Mouse (Mus musculus): ENCODE data around the gene Elf3. TPM values are rescaled to one million over a fixed set of nuclear protein-coding genes. Genes with fewer than 3 reads are reported as not detected.
"Not testable (repeated sequence)": the region's sequence is repeated elsewhere in the genome, so short reads cannot be mapped to it uniquely, and the experiment has no call there.

Elf3 gene
- polyA plus RNA-seq, 1 experiment from 2014 or later: 25.8 TPM

- Histone ChIP-seq H3K4me1 (peaks cover 5% of the 10 kb centered on the region; the same call in 1 of the 2 replicates), H3K27me3 (no peaks in the 10 kb centered on the region), H3K9ac (no peak overlapping the region), H3K36me3 (no peaks in the 10 kb centered on the region), H3K9me3 (replicated peaks) (no peaks in the 10 kb centered on the region), H3K27ac (no peak overlapping the region), H3K4me2 (no peak overlapping the region), H3K4me3 (replicated peaks) (no peak overlapping the region)
- 92% methylated on average over 12 of the region's 12 CpGs for WGBS
- ATAC-seq (replicated peaks; ENCODE audit: low FRiP score): no peak
These were observed 23.6 kb downstream of the Elf3 start for GRCm38 (mm10) chr1:135234771-135235170.

DNA sequence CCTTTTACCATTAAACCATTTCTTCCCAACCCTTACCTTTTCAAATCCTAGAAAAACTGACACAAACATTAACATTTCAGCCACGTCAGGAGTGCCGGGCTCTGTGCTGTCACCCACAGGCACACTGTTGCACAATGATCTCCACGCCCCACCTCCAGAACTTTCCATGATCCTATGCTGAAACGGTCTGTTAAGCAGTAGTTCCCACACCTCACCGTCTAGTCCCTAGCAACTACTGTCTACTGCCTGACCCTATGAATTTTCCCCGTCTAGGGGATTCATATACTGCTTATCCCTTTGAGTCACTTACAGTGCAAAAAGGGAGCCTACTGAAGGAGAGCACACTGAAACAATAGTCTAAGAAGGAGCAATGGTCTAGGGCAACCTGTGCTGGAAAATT lies 24.4 kb downstream of the Elf3 start:
- no peak overlapping the region for H3K4me2 ChIP-seq

DNA sequence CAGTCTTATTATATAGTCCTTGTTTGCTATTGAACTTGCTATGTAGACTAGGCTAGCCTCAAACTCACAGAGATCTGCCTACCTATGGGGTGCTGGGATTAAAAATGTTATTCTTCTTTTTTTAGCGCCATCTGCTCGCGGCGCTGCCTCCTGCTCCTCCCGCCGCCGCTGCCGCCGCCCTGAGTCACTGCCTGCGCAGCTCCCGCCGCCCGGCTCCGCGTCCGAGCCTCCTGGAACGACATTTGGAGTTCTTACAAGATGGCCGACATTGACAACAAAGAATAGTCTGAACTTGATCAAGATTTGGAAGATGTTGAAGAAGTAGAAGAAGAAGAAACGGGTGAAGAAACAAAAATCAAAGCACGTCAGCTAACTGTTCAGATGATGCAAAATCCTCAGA lies 26.5 kb downstream of the Elf3 start:
- not testable (repeated sequence) for H3K9me3 ChIP-seq (replicated peaks); ATAC-seq (replicated peaks; ENCODE audit: low FRiP score)
- WGBS: 80% methylated on average over 20 of the region's 20 CpGs

More for the DNA sequence above, 24.4 kb downstream of the Elf3 start:
- H3K9ac ChIP-seq: no peak overlapping the region
- H3K9me3 ChIP-seq (replicated peaks): no peaks in the 10 kb centered on the region
- peaks cover 5% of the 10 kb centered on the region; the same call in 1 of the 2 replicates for H3K4me1 ChIP-seq
- H3K27me3 ChIP-seq: no peaks in the 10 kb centered on the region
- H3K36me3 ChIP-seq: no peaks in the 10 kb centered on the region
- H3K27ac ChIP-seq: no peak overlapping the region
- ATAC-seq (replicated peaks; ENCODE audit: low FRiP score): 0 out of 2 replicates have a peak, but pooled peaks have one; percentile 12
- 82% methylated on average over 6 of the region's 6 CpGs for WGBS
- no peak overlapping the region for H3K4me3 ChIP-seq (replicated peaks)

DNA sequence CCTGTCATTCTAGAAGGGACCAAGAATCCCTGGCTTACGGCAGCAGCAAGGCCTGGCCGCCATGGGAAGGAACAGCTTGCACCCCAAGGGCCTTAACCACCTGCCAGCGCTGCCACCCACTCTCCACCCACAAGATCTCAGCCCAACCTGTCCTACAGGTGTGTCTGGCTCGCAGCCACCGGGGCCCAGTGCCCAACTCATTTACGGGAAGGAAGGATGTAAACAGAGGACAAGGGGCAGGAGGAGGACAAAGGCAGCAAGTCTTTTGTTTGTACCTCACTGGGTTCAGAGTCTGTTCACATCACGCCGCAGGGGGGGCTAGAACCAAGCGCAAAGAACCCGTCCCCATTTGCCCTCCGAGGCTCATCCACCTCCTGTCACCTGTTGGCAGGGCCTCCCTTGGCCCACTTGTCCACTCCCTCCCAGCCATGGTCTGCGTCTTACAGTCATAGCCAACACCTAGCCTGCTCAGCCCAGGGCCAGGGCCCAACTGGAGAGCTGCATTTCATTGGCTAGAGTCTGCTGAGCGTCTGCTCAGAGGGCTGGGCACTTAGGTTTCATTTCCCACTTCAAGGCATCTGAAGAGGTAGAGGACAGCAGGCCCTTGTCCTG lies 30.9 kb downstream of the Elf3 start:
- no peak overlapping the region for H3K27ac ChIP-seq
- H3K4me1 ChIP-seq: peaks cover 4% of the 10 kb centered on the region; the same call in 1 of the 2 replicates
- no peaks in the 10 kb centered on the region for H3K27me3 ChIP-seq
- no peaks in the 10 kb centered on the region for H3K9me3 ChIP-seq (replicated peaks)
- WGBS: 85% methylated on average over 13 of the region's 13 CpGs
- H3K4me2 ChIP-seq: no peak overlapping the region
- H3K9ac ChIP-seq: no peak overlapping the region
- no peak overlapping the region for H3K4me3 ChIP-seq (replicated peaks)
- no peak for ATAC-seq (replicated peaks; ENCODE audit: low FRiP score)
- no peaks in the 10 kb centered on the region for H3K36me3 ChIP-seq

More for the DNA sequence above, 26.5 kb downstream of the Elf3 start:
- H3K36me3 ChIP-seq; H3K4me1 ChIP-seq; H3K27me3 ChIP-seq; H3K9ac ChIP-seq; H3K4me2 ChIP-seq; H3K4me3 ChIP-seq (replicated peaks); H3K27ac ChIP-seq: not testable (repeated sequence)

GRCm38 (mm10) chr1:135224981-135225604 lies 33.3 kb downstream of the Elf3 start:
- Histone ChIP-seq H3K4me2 (no peak overlapping the region), H3K9me3 (replicated peaks) (no peaks in the 10 kb centered on the region), H3K4me1 (peaks cover 4% of the 10 kb centered on the region; the same call in 1 of the 2 replicates), H3K4me3 (replicated peaks) (no peak overlapping the region), H3K36me3 (no peaks in the 10 kb centered on the region), H3K27me3 (no peaks in the 10 kb centered on the region), H3K9ac (no peak overlapping the region), H3K27ac (no peak overlapping the region)
- WGBS: 31% methylated on average over 6 of the region's 6 CpGs
- no peak for ATAC-seq (replicated peaks; ENCODE audit: low FRiP score)

GRCm38 (mm10) chr1:135224147-135224546 lies 34.2 kb downstream of the Elf3 start:
- Histone ChIP-seq H3K36me3 (no peaks in the 10 kb centered on the region), H3K9ac (no peak overlapping the region), H3K27ac (no peak overlapping the region), H3K9me3 (replicated peaks) (no peaks in the 10 kb centered on the region), H3K27me3 (no peaks in the 10 kb centered on the region), H3K4me3 (replicated peaks) (no peak overlapping the region), H3K4me1 (peaks cover 4% of the 10 kb centered on the region; the same call in 1 of the 2 replicates), H3K4me2 (no peak overlapping the region)
- WGBS: 75% methylated on average over 3 of the region's 3 CpGs
- ATAC-seq (replicated peaks; ENCODE audit: low FRiP score): no peak

- no peak overlapping the region for H3K9ac ChIP-seq
- peaks cover 5% of the 10 kb centered on the region for H3K4me1 ChIP-seq
- no peak; the same call in 1 of the 2 replicates for ATAC-seq (replicated peaks; ENCODE audit: low FRiP score)
- H3K27me3 ChIP-seq: no peaks in the 10 kb centered on the region
- no peak overlapping the region for H3K4me2 ChIP-seq
- 51% methylated on average over 13 of the region's 13 CpGs for WGBS
- H3K36me3 ChIP-seq: no peaks in the 10 kb centered on the region
- H3K4me3 ChIP-seq (replicated peaks): no peak overlapping the region
- H3K9me3 ChIP-seq (replicated peaks): no peaks in the 10 kb centered on the region
- H3K27ac ChIP-seq: no peak overlapping the region
These were observed 40.6 kb downstream of the Elf3 start for GRCm38 (mm10) chr1:135217607-135218233.

DNA sequence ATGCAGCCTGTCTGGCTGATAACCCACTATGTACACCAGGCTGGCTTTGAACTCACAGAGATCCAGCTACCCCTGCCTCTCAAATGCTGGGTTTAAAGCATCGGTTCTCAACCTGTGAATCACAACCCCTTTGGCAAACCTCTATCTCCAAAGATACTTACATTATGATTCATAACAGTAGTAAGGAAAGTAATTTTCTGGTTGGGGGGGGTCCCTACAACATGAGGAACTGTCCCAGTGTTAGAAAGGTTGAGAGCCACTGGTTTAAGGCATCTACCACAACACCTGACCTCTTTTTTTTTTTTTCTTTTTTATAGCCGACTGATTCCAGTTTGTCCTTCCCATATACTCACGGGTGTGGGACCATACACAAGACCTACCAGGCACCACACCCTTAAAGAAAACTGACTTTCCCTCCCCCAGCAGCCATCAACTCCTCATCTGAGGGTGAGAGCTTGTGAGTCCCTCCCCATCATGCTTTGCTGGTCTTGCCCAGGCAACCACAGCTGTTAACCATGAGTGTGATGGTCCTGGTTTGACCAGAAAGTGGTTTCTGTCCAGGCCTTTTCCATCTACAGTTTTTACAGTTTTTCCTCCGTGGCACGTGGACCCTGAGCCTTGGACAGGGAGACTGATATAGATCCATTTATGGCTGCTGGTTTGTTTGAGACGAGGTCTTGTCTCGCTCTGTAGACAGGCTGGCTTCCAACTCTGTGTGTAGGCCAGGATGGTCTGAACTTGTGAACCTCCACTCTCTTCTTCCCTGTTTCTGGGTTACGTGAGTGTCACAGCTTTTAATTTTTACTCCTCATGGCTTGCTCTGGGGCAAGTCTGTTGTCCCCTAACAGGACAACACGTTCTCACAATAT lies 44.4 kb downstream of the Elf3 start:
- WGBS: 82% methylated on average over 9 of the region's 9 CpGs
- ATAC-seq (replicated peaks; ENCODE audit: low FRiP score): no peak
- H3K9ac ChIP-seq: no peak overlapping the region

GRCm38 (mm10) chr1:135210421-135210820 lies 47.9 kb downstream of the Elf3 start:
- 66% methylated on average over 5 of the region's 5 CpGs for WGBS

More for the DNA sequence above, 44.4 kb downstream of the Elf3 start:
- Histone ChIP-seq H3K4me2 (no peak overlapping the region), H3K27me3 (no peaks in the 10 kb centered on the region), H3K9me3 (replicated peaks) (no peaks in the 10 kb centered on the region), H3K36me3 (no peaks in the 10 kb centered on the region), H3K4me3 (replicated peaks) (no peak overlapping the region), H3K27ac (no peak overlapping the region), H3K4me1 (peaks cover 5% of the 10 kb centered on the region)

DNA sequence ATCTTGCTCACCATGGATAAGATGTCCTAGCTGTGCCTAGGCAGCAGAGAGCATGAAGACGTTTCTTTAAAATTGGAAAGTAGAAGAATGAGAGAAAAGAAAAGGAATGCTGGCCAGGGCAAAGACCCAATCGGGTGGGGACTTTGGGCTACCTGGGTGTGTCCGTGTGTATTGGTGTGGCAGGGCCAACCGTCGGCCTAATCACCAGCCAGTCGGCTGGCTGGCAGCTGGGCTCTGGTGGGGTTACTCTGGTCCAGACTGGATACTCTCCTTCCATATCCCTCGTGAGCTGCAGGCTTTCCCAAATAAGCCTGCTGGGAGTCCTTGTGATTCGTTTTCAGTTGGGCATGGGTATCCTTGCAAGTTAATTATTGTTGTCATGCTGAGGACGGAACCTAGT lies 49.7 kb downstream of the Elf3 start:
- ATAC-seq (replicated peaks; ENCODE audit: low FRiP score): no peak
- Histone ChIP-seq H3K36me3 (no peaks in the 10 kb centered on the region), H3K9me3 (replicated peaks) (no peaks in the 10 kb centered on the region), H3K4me3 (replicated peaks) (no peak overlapping the region), H3K4me1 (peaks cover 17% of the 10 kb centered on the region), H3K4me2 (no peak overlapping the region), H3K27me3 (no peaks in the 10 kb centered on the region), H3K9ac (no peak overlapping the region), H3K27ac (no peak overlapping the region)
- WGBS: 69% methylated on average over 9 of the region's 9 CpGs

More at GRCm38 (mm10) chr1:135210421-135210820, 47.9 kb downstream of the Elf3 start:
- no peaks in the 10 kb centered on the region for H3K36me3 ChIP-seq
- H3K27ac ChIP-seq: no peak overlapping the region
- no peak overlapping the region for H3K4me3 ChIP-seq (replicated peaks)
- no peak overlapping the region for H3K9ac ChIP-seq
- peaks cover 2% of the 10 kb centered on the region for H3K4me1 ChIP-seq
- H3K27me3 ChIP-seq: no peaks in the 10 kb centered on the region
- H3K4me2 ChIP-seq: no peak overlapping the region
- ATAC-seq (replicated peaks; ENCODE audit: low FRiP score): no peak
- no peaks in the 10 kb centered on the region for H3K9me3 ChIP-seq (replicated peaks)

GRCm38 (mm10) chr1:135206586-135207339 lies 51.6 kb downstream of the Elf3 start:
- peaks cover 17% of the 10 kb centered on the region for H3K4me1 ChIP-seq
- no peak overlapping the region for H3K4me2 ChIP-seq
- H3K27ac ChIP-seq: no peak overlapping the region
- H3K9ac ChIP-seq: no peak overlapping the region
- H3K27me3 ChIP-seq: no peaks in the 10 kb centered on the region
- WGBS: 95% methylated on average over 14 of the region's 14 CpGs
- no peaks in the 10 kb centered on the region for H3K36me3 ChIP-seq
- no peak overlapping the region for H3K4me3 ChIP-seq (replicated peaks)
- no peak for ATAC-seq (replicated peaks; ENCODE audit: low FRiP score)
- H3K9me3 ChIP-seq (replicated peaks): no peaks in the 10 kb centered on the region

All from kidney, embryonic 15.5 days (tissue).